Mouse (Mus musculus) heart, postnatal 25 days (tissue): ENCODE data around the gene Sumo2. TPM values are rescaled to one million over a fixed set of nuclear protein-coding genes. Genes with fewer than 3 reads are reported as not detected.
"Not testable (repeated sequence)": the region's sequence is repeated elsewhere in the genome, so short reads cannot be mapped to it uniquely, and the experiment has no call there.

Source experiments
- DNase-seq: peaks from one replicate; pipeline ENCODE4 v3.0.0; 2022; ENCODE audit warnings: low spot score
- intact Hi-C: fragments of 180-260 bp; cut with DNase I; formaldehyde crosslinking; loops from one replicate; pipeline ENCODE4 v1.15.1; 2025
- total RNA-seq, 2 experiments: library from RNA; stranded (reverse); gene quantifications; 2 replicates each; pipeline ENCODE4 v1.2.3; 2021

Sumo2 gene
- total RNA-seq, 2 experiments from 2014 or later = 165 to 177 TPM

DNA sequence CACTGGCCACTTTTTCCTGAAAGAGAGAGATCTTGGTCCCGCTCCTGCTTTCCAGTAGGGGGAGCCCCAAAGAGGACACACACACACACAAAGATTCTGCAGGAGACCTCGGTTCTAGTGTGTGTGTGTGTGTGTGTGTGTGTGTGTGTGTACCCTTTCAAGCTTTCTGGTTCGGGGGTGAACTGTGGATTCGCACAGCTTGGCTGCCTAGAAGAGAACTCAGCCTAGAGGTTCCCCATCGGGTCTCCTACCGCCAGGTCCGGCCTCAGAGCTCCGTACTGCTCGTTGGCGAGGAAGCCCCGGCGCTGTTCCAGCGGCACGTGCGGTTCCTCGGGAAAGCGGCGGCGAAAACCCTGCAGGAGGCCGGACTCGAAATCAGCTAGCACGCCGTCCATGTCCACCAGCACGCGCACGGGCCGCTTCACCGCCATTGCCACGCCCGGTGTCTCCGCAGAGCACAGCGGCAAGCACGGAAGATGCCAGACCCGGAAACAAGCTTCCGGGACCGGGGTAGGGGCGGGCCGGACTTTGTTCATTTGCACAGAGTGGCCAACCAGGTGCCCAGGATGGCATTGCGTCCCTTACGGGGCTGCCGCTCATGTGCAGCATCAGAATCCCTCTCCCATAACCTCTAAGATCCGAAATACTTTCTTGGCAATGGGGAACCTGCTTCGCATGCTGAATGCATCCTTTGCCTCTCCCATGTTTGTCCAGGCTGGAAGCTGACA lies 44.6 kb downstream of the Sumo2 start, which contains the start of gene Nt5c:
Nt5c (minus strand) TSS at position 507 of the 728 bp plus-strand sequence.
- intact Hi-C loops = loop anchor here (2.0 kb wide), 2 partner anchors 21 to 43 kb away; no protein-coding TSS in a partner anchor
- peak; percentile 68 for DNase-seq

DNA sequence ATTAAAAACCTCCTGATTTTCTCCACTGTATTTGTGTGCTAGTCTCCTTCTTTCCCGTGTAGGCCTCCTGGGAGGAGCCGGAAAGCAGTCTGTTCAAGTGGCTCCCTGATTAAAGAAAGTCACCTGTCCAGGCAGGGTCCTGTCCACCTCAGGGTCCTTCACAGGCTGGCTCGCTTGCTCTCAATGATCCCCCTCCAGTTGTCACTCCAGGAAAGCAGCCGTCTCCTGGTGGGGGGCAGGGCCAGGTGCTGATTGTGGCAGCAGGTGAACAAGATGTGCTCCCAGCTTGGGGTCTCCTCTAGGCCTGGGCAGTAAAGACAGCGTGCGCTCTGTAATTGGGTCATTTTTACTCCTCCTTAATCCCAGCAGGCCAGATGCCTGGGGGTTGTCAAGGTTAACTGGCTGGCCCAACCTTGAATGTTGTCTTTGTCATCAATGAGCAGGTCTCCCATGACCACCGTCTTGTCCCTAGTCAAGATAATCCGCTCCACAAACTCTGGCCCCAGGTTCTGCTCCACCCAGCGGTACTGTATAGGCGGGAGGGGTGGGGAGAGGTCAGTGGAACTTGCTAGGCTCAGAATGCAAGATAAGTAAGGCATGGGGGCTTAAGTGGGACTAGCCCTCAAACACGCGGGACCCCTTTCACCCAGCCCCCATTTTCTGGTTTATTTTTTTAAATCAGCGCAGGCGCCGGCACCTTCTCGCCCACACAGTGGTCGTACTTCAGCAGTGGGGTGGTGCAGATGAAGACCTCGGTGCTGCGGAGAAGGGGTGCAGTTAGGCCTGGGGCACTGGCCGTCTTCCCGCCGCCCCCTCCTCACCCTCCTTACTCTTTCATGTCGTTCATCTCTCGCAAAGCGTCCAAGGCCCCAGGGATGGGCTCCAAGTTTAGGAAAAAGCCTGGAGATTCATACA lies 45.4 kb downstream of the Sumo2 start:
- intact Hi-C loops = loop anchor here (2.0 kb wide), 2 partner anchors 22 to 44 kb away; no protein-coding TSS in a partner anchor
- DNase-seq = no peak

DNA sequence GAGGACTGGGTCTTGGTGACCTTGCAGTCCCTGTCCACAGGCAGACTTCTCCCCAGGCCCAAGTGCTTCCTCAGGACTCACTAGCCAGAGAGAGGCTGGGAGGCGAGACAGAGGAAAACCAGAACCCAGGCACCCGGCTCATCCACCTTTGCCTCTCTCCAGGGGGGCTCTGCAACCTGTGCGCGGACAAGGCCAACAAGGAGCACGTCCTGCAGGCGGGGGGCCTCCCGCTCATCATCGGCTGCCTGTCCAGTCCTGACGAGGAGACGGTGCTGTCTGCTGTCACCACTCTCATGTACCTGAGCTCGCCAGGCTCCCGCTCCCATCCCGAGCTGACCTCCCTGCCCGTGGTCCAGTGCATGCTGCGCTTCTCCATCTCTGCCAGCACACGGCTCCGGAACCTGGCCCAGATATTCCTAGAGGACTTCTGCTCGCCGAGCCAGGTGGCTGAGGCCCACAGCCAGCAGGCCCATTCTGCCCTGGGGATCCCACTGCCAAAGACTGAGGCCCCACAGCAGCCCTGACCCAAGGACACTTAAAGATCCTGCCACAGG lies 47.4 kb downstream of the Sumo2 start:
- no peak for DNase-seq
- intact Hi-C loops = no loop called here

DNA sequence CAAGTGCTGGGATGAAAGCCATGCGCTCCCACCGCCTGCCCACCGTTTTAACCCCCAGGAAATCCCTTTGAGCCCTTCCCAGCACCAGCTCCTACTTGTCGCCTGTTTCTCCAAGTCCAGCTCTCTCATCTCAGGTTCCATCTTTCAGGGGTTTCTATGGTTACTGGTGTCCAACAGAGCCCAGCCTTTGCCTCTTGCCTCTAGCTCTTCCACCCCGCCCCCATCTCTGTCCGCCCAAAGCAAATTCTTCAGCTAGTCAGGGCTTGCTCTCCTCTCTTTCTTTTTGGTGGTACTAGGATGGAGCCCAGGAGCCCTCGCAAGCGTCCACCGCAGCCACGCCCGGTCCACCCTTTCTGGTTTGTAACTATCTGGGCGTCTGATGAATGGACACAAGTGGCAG lies 50.9 kb downstream of the Sumo2 start:
- intact Hi-C loops = no loop called here

DNA sequence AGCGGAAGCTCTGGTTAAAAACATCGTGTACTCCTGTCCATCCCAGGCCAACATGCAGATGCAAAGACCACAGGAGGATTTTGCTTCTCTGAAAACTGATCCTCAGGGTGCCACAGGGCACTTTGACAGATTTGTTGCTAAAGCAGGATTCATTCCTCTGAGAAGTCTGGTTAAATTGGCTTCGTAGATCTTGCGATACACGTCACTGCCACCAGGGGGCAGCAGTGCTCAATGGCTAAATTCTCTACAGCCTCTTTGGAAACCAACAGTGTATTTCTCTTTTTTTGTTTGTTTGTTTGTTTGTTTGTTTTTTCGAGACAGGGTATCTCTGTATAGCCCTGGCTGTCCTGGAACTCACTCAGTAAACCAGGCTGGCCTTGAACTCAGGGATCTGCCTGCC lies 52.4 kb downstream of the Sumo2 start:
- intact Hi-C loops = loop anchor here (5.0 kb wide), 3 partner anchors 79 to 229 kb away; partner anchors contain the start of genes Mif4gd and Nup85
- DNase-seq = peak; percentile 24

More for the DNA sequence above, 50.9 kb downstream of the Sumo2 start:
- DNase-seq = no peak

DNA sequence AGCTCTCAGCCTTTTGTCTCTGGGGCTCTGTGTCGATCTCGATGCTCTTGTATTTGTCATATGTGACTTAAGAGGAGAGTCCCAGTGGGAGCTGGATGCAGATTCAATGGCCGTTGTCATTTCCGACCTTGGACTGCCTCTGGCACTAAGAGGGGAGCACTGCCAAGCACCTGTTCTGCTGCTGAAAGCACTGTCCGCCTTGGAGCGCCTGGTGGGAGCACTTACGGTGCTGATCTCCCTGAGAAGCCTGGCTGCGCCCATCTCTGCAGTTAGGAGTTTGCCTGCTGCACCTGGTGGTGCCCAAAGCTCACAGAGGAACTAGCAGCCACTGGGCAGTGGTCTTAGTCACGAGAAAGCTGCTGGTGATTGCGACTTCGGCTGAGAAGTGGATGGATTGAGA lies 52.8 kb downstream of the Sumo2 start:
- intact Hi-C loops = loop anchor here (5.0 kb wide), 3 partner anchors 79 to 229 kb away; partner anchors contain the start of genes Mif4gd and Nup85
- no peak for DNase-seq

DNA sequence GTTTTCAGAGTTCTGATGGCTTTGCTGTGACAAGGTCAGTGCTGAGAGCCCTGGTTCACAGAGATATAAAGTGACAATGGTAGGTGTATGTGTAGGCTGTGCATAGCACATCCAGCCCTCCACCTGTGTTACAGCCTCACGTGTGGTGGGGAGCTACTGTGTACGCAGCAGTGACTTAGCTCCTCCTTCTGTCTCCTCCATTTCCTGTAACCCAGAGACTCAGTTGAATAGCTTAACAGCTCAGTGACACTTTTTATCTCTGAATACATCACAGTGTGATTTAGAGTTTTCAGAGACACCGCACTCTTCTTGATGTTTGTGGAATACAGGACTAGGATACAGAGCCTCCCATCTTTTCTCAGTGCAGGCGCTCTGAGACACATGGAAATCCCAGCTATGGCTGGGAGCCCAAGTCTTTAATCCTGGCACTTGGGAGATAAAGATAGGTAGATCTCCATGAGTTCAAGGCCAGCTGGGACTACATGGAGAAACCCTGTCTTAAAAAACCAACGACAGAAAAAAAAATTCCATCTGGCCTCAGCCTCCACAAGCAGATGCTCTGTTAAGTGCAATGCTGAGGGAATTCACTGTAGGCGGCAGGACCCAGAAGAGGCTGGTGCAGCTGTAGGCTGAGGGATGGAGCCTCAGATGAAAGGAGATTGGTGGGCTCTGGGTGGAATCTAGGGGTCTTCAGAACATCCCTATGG lies 54.4 kb downstream of the Sumo2 start:
- DNase-seq = no peak
- intact Hi-C loops = loop anchor here (5.0 kb wide), 3 partner anchors 81 to 231 kb away; partner anchors contain the start of genes Mif4gd and Nup85

DNA sequence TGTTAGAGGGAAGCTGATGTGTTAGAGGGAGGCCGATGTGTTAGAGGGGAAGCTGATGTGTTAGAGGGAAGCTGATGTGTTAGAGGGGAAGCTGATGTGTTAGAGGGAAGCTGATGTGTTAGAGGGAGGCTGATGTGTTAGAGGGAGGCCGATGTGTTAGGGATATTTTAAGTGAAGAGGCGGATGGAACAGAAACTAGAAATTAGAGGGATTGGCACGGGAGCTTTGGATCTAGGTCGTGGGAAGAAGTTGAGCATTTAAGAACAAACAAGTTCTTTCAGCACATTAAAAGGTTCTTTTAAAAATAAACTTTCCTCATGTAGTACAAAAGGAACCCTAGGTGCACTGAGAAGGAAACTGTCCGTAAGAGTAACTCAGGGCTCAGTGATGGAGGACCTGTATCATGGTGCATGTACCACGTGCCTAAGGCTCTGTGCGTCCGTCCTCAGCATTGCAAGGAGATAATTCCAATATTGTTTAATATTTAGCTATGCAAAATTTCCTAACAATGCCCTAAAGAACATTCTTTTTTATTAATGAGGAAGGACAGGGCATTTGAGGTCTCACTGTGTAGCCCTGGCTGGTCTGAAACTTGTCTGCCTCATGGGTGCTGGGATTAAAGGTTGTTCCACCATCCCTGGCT lies 57.7 kb downstream of the Sumo2 start:
- intact Hi-C loops = no loop called here
- no peak for DNase-seq

DNA sequence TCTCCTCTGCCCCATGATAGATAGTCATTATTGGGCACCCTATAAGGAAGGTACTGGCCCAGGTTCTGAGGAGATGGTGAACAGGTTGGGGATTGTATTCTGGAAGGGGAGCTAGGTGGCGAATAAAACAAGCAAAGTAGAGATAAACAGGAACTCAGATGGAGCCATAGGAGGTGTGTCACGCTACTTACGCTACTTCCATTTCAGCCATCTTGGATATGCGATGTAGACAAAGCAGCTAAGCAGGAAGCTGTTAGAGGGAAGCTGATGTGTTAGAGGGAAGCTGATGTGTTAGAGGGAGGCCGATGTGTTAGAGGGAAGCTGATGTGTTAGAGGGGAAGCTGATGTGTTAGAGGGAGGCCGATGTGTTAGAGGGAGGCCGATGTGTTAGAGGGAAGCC lies 58.7 kb downstream of the Sumo2 start:
- DNase-seq, intact Hi-C loops: not testable (repeated sequence)

DNA sequence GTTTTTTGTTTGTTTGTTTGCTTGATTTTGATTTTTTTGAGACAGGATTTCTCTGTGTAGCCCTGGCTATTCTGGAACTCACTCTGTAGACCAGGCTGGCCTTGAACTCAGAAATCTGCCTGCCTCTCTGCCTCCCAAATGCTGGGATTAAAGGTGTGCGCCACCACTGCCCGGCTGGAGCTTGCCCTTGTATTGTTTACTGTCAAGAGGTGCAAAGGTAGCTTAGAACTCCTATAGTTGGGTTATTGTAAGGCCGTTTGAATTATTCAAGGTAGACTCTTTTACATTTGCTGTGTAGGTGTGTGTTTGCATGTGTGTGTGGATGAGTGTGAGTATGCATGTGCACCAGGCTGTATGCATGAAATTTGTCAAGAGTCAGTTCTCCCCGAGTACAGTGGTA lies 59.4 kb downstream of the Sumo2 start:
- DNase-seq, intact Hi-C loops: not testable (repeated sequence)

DNA sequence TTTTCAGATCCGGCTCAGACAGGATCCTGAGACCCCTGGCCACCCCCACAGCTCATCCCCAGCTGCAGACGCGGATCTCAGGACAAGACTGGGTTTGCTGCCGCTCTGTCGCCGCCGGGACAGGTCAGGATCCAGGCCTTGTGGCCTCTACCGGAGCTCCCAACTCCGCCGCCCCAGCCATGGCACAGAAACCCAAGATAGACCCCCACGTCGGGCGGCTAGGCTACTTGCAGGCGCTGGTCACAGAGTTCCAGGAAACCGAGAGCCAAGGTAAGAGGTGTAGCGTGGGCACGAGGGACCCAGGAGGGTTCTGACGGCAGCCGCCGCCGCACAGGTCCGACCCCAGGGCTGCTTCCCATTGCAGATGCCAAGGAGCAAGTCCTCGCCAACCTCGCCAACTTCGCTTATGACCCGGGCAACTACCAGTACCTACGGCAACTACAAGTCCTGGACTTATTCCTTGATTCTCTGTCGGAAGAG lies 60.3 kb downstream of the Sumo2 start:
- intact Hi-C loops = loop anchor here (2.0 kb wide), 1 partner anchor 55 kb away; the partner anchor contains the start of gene Kctd2
- DNase-seq = no peak

DNA sequence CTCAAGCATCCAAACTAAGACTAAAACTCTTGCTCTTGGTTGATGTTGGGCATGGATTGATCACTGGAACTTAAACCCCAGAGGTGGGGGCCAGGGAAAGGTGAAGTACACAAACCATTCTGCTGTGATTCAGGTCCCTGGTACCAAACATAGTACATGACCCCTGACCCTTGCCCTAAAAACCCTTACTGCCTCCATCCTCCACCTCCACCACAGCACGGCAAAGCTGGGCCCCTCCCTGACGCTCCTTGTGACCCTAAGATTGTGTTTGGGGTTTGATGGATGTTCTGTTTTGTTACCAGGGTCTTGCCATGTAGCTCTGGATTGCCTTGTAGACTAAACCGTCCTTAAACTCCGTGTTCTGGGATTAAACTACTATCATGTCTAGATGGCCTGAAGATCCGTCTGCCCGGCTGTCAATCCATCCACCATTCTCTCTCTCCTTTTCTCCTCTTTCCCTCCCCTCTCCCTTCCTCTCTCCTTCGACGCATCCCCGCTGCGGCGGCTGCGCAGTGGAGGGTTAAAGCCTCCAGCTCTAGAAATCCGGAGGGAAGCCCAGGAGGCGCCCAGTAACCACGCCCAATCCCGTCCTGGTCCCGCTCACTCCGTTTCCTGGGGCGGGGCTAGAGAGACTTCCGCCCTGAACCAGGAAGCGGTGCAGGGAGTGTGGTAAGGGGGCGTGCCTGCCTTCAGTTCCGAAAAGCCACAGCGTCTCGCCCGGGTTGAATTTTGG lies 60.9 kb downstream of the Sumo2 start, which contains the start of gene Armc7:
Armc7 (plus strand) TSS at position 643 of the 733 bp plus-strand sequence.
- intact Hi-C loops = loop anchor here (2.0 kb wide), 1 partner anchor 54 kb away; the partner anchor contains the start of gene Kctd2

DNA sequence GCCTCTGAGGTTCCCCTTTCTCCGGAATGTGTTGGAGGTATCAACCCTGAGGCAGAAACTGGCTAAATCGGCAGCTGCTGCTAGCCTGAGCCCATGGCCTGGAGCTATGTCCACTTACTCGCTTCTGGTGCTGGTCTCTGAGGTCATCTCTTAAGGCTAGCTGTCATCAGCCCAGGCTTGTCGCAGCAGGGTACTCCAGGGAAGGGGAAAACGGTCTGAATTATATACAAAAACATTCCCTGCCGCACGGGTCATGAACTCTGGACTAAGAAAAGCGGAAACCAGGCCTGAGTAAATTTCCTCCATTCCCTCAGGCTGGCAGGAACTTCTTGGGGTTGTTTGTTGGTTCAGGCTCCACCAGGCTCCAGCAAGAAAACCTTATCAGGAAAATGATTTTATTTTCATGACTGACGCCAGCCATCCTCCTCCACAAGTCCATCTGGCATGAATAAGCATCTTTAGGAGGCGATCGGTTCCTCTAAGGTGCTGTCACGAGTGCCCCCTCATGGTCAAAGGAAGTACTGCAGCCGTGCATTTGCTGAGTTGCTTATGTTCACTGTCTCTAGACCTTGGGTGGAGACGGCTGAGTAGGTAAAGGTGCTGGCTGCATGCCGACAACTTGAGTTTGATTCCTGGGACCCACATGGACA lies 62.3 kb downstream of the Sumo2 start:
- intact Hi-C loops = loop anchor here (1.0 to 2.0 kb wide), 3 partner anchors 45 to 115 kb away; partner anchors contain the start of gene Kctd2
- DNase-seq = peak; percentile 83

More for the DNA sequence above, 60.9 kb downstream of the Sumo2 start, which contains the start of gene Armc7:
- peak; percentile 94 for DNase-seq
